9 mouse cellular contexts compared by ENCODE assay signal in genomic region chr5:149489136-149489535, GRCm38 (mm10). TPM values are rescaled to one million over a fixed set of nuclear protein-coding genes. Genes with fewer than 3 reads are reported as not detected.
A peak's percentile ranks its signal among the peaks of the same experiment; 100 is the strongest.
DNase-seq lines count a peak whose midpoint lies in the region; TF ChIP-seq lines count a peak whose summit lies in the region.
"Had no signal": no experiment of that assay in that cellular context is flagged by ENCODE, and none has a peak within 500 bp of the region (broad histone marks: within the 10 kb centered on the region; RNA-seq: fewer than 3 reads in every experiment).

No protein-coding gene starts in this region.

- peak; percentile 79 for DNase-seq in cerebellum, postnatal 14 days
- DNase-seq in frontal cortex, postnatal 36 days (ENCODE audit: low spot score in 2 of 2): peak; percentile 76 to 90
- peak; percentile 78 to 81 for DNase-seq in left cerebral cortex, postnatal 36 days (ENCODE audit: low spot score in 2 of 2)
- peak; percentile 81 for DNase-seq in right cerebral cortex, postnatal 25 days
- no peak for DNase-seq in urinary bladder, postnatal 25 days (ENCODE audit: low spot score)
- no peak for DNase-seq in lung, postnatal 14 days
- no peak for DNase-seq in urinary bladder, postnatal 36 days (ENCODE audit: low spot score in 2 of 2)

- no peaks in the 10 kb centered on the region for H3K9me3 ChIP-seq in E14TG2a.4 (ENCODE audit: low read length)

- no peak for TF ChIP-seq CTCF in E14TG2a.4 (conservative IDR thresholded peaks at IDR 0.05; ENCODE audit: low read length)

- H3K36me3 ChIP-seq in E14TG2a.4 (ENCODE audit: insufficient read depth, low read length): no peaks in the 10 kb centered on the region

- peaks cover 3% of the 10 kb centered on the region; the same call in 1 of the 2 replicates for H3K27me3 ChIP-seq in E14TG2a.4 (ENCODE audit: insufficient read depth, low read length)
- H3K27me3 ChIP-seq: CH12.LX had no signal

- 0 out of 2 replicates have a peak overlapping the region, but pooled peaks have one; percentile 17 for H3K4me3 ChIP-seq in E14TG2a.4 (replicated peaks; ENCODE audit: low read length)

- intact Hi-C loops in left cerebral cortex, postnatal 36 days (cut with DNase I): loop anchor here (5.0 kb wide), 1 partner anchor 33 kb away; no protein-coding TSS in a partner anchor

- peaks cover 29% of the 10 kb centered on the region for H3K4me1 ChIP-seq in E14TG2a.4 (replicated peaks; ENCODE audit: low read depth, low read length)

RNA-seq across cellular contexts. Expression of gene Wdr95, which starts 39.3 kb away (rescaled TPM):
- 1 to 10 TPM in 1 of 2 experiments, under 1 TPM in 1; 0.91 to 1.7 TPM for total RNA-seq in left cerebral cortex, postnatal 36 days (2021)
- total RNA-seq: CH12.LX had no signal

RNA-seq across cellular contexts. Expression of gene Tex26, which starts 49.7 kb away (rescaled TPM):
- total RNA-seq in left cerebral cortex, postnatal 36 days (2021): under 1 TPM; 0.41 to 0.59 TPM
- total RNA-seq: CH12.LX had no signal

Comparison
In these comparisons a context has a peak if more than half of its experiments do, and no peak if none do; other contexts are left out.
1. DNase-seq: peak in cerebellum, postnatal 14 days (2 of 2), frontal cortex, postnatal 36 days (2 of 2), left cerebral cortex, postnatal 36 days (2 of 2) and right cerebral cortex, postnatal 25 days (single experiment); none in urinary bladder, postnatal 25 days (single experiment), lung, postnatal 14 days (single experiment) and urinary bladder, postnatal 36 days (0 of 2).